Mouse (Mus musculus) MEL (cell line): ENCODE results near the gene Zmat3.

Source experiments
- CHD1 ChIP-seq: IDR thresholded peaks from 2 replicates; pipeline ENCODE4 v1.6.1; 2012; ENCODE audit warnings: low read depth, mild to moderate bottlenecking, inconsistent platforms, low read length, improper control_type of control experiment
- CHD2 ChIP-seq: IDR thresholded peaks from 2 replicates; pipeline ENCODE4 v1.6.1; 2011; ENCODE audit warnings: low read length, improper control_type of control experiment
- CTCF ChIP-seq, 3 experiments: IDR thresholded peaks in 2 of 3; conservative IDR thresholded peaks in 1 of 3; 2 replicates each; pipeline ENCODE4 v1.5.1; 2011 to 2012; ENCODE audit warnings: low read length in 3 of 3, low read depth in 2 of 3, mild to moderate bottlenecking in 2 of 3, improper control_type of control experiment in 1 of 3, inconsistent platforms in 1 of 3, mixed read lengths in 1 of 3, moderate library complexity in 1 of 3; ENCODE audit not compliant: control insufficient read depth in 1 of 3, insufficient read depth in 1 of 3, poor library complexity in 1 of 3, severe bottlenecking in 1 of 3
- MAFK ChIP-seq: IDR thresholded peaks from 2 replicates; pipeline ENCODE4 v1.6.1; 2011; ENCODE audit warnings: low read depth, mild to moderate bottlenecking, low read length, improper control_type of control experiment, borderline replicate concordance
- MAZ ChIP-seq: IDR thresholded peaks from 2 replicates; pipeline ENCODE4 v1.6.1; 2012; ENCODE audit warnings: low read depth, mild to moderate bottlenecking, inconsistent platforms, low read length, improper control_type of control experiment
- POLR2A ChIP-seq, 2 experiments: IDR thresholded peaks; 2 replicates each; pipeline ENCODE4 v1.6.1; 2011 to 2012; ENCODE audit warnings: low read length in 2 of 2, mild to moderate bottlenecking in 2 of 2, control low read depth in 1 of 2, improper control_type of control experiment in 1 of 2, low read depth in 1 of 2, moderate library complexity in 1 of 2; ENCODE audit not compliant: control insufficient read depth in 1 of 2, insufficient read depth in 1 of 2, poor library complexity in 1 of 2
- SMC3 ChIP-seq: IDR thresholded peaks from 2 replicates; pipeline ENCODE4 v1.6.1; 2011; ENCODE audit warnings: low read depth, low read length, improper control_type of control experiment

DNA sequence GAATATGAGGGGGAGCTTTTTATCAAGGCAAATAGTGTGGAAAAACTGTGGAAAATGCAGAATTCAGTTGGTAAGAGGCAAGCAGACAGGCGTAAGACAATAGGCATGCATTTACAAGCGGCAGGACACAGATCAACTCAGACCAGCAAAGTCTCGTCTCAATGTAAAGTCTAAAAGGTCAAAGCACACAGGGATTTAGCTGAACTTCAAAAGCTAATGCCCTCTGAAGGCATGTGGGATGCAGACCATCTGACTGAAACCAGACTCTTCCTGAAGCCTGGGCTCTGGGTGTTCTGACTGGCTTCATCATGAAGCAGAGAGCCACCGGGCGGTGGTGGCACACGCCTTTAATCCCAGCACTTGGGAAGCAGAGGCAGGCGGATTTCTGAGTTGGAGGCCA, 27.6 kb downstream of the Zmat3 start:
- no peak for TF ChIP-seq CHD2
- no peak for TF ChIP-seq SMC3
- TF ChIP-seq POLR2A (IDR thresholded peaks at IDR 0.05; ENCODE audit: control insufficient read depth in 1 of 2, insufficient read depth in 1 of 2, low read depth in 1 of 2, low read length in 2 of 2, poor library complexity in 1 of 2), result no peak
- TF ChIP-seq CTCF (IDR thresholded peaks at IDR 0.05 in 2 of 3, conservative IDR thresholded peaks at IDR 0.05 in 1 of 3; ENCODE audit: control insufficient read depth in 1 of 3, insufficient read depth in 1 of 3, low read depth in 2 of 3, low read length in 3 of 3, poor library complexity in 1 of 3, severe bottlenecking in 1 of 3), result no peak
- no peak for TF ChIP-seq CHD1
- TF ChIP-seq MAZ, result no peak
- no peak for TF ChIP-seq MAFK
